ENCODE assay signal across 8 mouse cellular contexts in the genomic region with DNA sequence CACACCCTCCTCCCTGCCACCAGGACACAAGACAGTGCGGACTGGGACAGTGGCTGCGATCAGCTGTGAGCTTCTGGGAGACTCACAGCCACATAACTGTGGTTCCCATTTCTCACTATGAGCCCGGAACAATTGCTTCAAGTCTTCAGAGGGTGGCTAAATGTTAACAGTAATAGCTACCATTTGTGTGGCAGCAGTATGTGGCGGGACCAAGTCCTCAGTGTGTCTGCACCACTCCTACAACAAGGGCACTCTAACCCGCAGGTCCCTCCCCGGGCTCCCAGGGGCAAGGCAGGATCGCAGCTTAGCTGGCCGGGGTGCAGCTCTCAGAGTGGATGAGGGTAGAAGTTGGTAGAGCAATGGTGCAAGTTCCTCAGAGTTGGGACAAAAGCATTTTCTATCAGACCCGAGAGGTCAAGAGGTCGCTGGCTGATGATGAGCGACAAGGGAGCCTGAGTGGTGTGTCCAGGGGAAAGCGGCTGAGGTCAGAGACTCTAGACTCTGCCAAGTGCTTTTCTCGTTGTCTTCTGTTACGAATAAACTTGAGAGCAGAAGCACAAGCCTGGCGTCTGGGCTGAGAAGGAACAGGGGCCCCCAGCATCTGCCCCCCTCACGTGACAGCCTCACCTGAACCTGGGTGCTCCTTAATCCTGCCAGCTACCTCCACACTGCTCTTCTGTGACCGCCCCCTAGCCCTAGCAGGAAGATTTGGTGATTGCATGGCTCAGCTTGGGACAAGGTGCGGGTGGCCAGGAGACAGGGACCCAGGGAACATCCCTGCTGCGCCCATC.
A peak's percentile ranks its signal among the peaks of the same experiment; 100 is the strongest.
DNase-seq lines count a peak whose midpoint lies in the region; ATAC-seq and TF ChIP-seq lines count a peak whose summit lies in the region.

No protein-coding gene starts in this region.

- H3K27ac ChIP-seq in embryonic facial prominence, embryonic 11.5 days (replicated peaks; ENCODE audit: low read depth, low read length), result peak overlapping the region; percentile 96
- H3K27ac ChIP-seq in hindbrain, embryonic 12.5 days, result peak overlapping the region; percentile 94
- peak overlapping the region; percentile 98 for H3K27ac ChIP-seq in limb, embryonic 14.5 days (replicated peaks; ENCODE audit: low read depth, low read length)

- no peaks in the 10 kb centered on the region for H3K27me3 ChIP-seq in embryonic facial prominence, embryonic 11.5 days (ENCODE audit: control insufficient read depth, insufficient read depth, low read length)
- no peaks in the 10 kb centered on the region for H3K27me3 ChIP-seq in hindbrain, embryonic 12.5 days
- H3K27me3 ChIP-seq in limb, embryonic 14.5 days (ENCODE audit: control insufficient read depth, insufficient read depth, low read length), result no peaks in the 10 kb centered on the region

- ATAC-seq in embryonic facial prominence, embryonic 11.5 days (replicated peaks; ENCODE audit: insufficient number of reproducible peaks, low FRiP score, low TSS enrichment, low read depth), result peak; percentile 67
- ATAC-seq in hindbrain, embryonic 12.5 days (ENCODE audit: low FRiP score), result peak; percentile 78
- ATAC-seq in limb, embryonic 14.5 days (ENCODE audit: low FRiP score, low read depth), result peak; percentile 16

- peak overlapping the region; percentile 44 for H3K4me3 ChIP-seq in embryonic facial prominence, embryonic 11.5 days (ENCODE audit: low read depth, low read length)
- H3K4me3 ChIP-seq in hindbrain, embryonic 12.5 days, result peak overlapping the region; percentile 38
- H3K4me3 ChIP-seq in limb, embryonic 14.5 days (replicated peaks; ENCODE audit: low read length), result peak overlapping the region; percentile 42

- peak overlapping the region; percentile 76 for H3K4me2 ChIP-seq in embryonic facial prominence, embryonic 11.5 days (ENCODE audit: low read depth, low read length)
- peak overlapping the region; percentile 69 for H3K4me2 ChIP-seq in hindbrain, embryonic 12.5 days (replicated peaks)
- H3K4me2 ChIP-seq in limb, embryonic 14.5 days (replicated peaks; ENCODE audit: low read depth, low read length, severe bottlenecking), result peak overlapping the region; percentile 82

- peak overlapping the region; percentile 71 for H3K9ac ChIP-seq in embryonic facial prominence, embryonic 11.5 days (replicated peaks; ENCODE audit: low read length)
- H3K9ac ChIP-seq in hindbrain, embryonic 12.5 days, result peak overlapping the region; percentile 71
- H3K9ac ChIP-seq in limb, embryonic 14.5 days (ENCODE audit: low read depth, low read length, severe bottlenecking), result peak overlapping the region; percentile 68

- peak; percentile 62 for DNase-seq in adrenal gland, adult 2 months
- DNase-seq in adrenal gland, postnatal 25 days, result no peak
- DNase-seq in CD4-positive helper T cell, adult 2 months (ENCODE audit: low read depth, low spot score), result peak; percentile 30
- DNase-seq in embryonic facial prominence, embryonic 11.5 days (ENCODE audit: low spot score), result peak; percentile 48
- DNase-seq in limb, embryonic 14.5 days (ENCODE audit: low spot score), result peak; percentile 53
- peak; percentile 36 to 50 for DNase-seq in natural killer cell, adult 2 months (ENCODE audit: low spot score in 2 of 2)
- DNase-seq in urinary bladder, adult 18-20 months (ENCODE audit: low spot score in 2 of 2), result no peak

- TF ChIP-seq POLR2A in limb, embryonic 14.5 days (IDR thresholded peaks at IDR 0.05; ENCODE audit: borderline replicate concordance, extremely low read depth, insufficient read depth, insufficient read length), result no peak

- H3K9me3 ChIP-seq in embryonic facial prominence, embryonic 11.5 days (replicated peaks; ENCODE audit: control insufficient read depth, low read length), result no peaks in the 10 kb centered on the region
- no peaks in the 10 kb centered on the region for H3K9me3 ChIP-seq in hindbrain, embryonic 12.5 days (replicated peaks)
- H3K9me3 ChIP-seq in limb, embryonic 14.5 days (ENCODE audit: control insufficient read depth, low read length), result no peaks in the 10 kb centered on the region

- no peaks in the 10 kb centered on the region; the same call in 1 of the 2 replicates for H3K36me3 ChIP-seq in embryonic facial prominence, embryonic 11.5 days (replicated peaks; ENCODE audit: control insufficient read depth, insufficient read depth, low read depth, low read length)
- H3K36me3 ChIP-seq in hindbrain, embryonic 12.5 days, result no peaks in the 10 kb centered on the region
- peaks cover 17% of the 10 kb centered on the region for H3K36me3 ChIP-seq in limb, embryonic 14.5 days (ENCODE audit: control insufficient read depth, insufficient read depth, low read length)

- H3K4me1 ChIP-seq in embryonic facial prominence, embryonic 11.5 days (ENCODE audit: control insufficient read depth, insufficient read depth, low read length), result peaks cover 39% of the 10 kb centered on the region
- H3K4me1 ChIP-seq in hindbrain, embryonic 12.5 days, result peaks cover 86% of the 10 kb centered on the region
- peaks cover 88% of the 10 kb centered on the region for H3K4me1 ChIP-seq in limb, embryonic 14.5 days (ENCODE audit: control insufficient read depth, insufficient read depth, low read length)

- WGBS in embryonic facial prominence, embryonic 11.5 days, result 7% methylated on average over 19 of the region's 19 CpGs
- 9% methylated on average over 19 of the region's 19 CpGs for WGBS in hindbrain, embryonic 12.5 days
- 12% methylated on average over 18 of the region's 19 CpGs for WGBS in limb, embryonic 14.5 days

Comparison
In these comparisons a context has a peak if more than half of its experiments do, and no peak if none do; other contexts are left out.
1. DNase-seq: peak in adrenal gland, adult 2 months (single experiment), CD4-positive helper T cell, adult 2 months (single experiment), embryonic facial prominence, embryonic 11.5 days (single experiment), limb, embryonic 14.5 days (single experiment) and natural killer cell, adult 2 months (2 of 2); none in adrenal gland, postnatal 25 days (single experiment) and urinary bladder, adult 18-20 months (0 of 2).
2. ATAC-seq: peak in every context shown above with its lines; median percentile 78 in hindbrain, embryonic 12.5 days; 67 in embryonic facial prominence, embryonic 11.5 days; 16 in limb, embryonic 14.5 days.
3. Peak in every context shown above with its lines, with median percentiles within 50 percentile points of each other: H3K27ac ChIP-seq, H3K4me2 ChIP-seq, H3K4me3 ChIP-seq and H3K9ac ChIP-seq.